Comparison of ENCODE assay signal across 8 mouse cellular contexts in the genomic region with DNA sequence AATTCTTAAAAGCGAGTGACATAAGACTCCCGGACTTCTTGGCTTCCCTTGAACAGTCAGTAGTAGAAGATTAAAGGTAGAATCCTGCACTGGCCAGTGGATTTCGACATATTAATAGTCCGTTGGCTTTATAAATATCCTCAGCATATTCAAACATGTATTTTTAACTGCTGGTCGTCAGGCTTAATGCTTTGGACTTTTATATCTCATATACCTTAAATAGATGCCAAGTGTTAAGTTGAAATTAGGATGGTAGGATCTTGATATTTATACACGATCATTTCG. TPM values are rescaled to one million over a fixed set of nuclear protein-coding genes. Genes with fewer than 3 reads are reported as not detected.
DNase-seq lines count a peak whose midpoint lies in the region; ATAC-seq lines count a peak whose summit lies in the region.

No protein-coding gene starts in this region.

- H3K9me3 ChIP-seq in kidney, embryonic 14.5 days (ENCODE audit: control insufficient read depth, low read length), result no peaks in the 10 kb centered on the region
- no peaks in the 10 kb centered on the region for H3K9me3 ChIP-seq in hindbrain, embryonic 14.5 days (ENCODE audit: control insufficient read depth, low read length)
- no peaks in the 10 kb centered on the region for H3K9me3 ChIP-seq in midbrain, embryonic 13.5 days

- H3K9ac ChIP-seq in kidney, embryonic 14.5 days (ENCODE audit: low read depth, low read length), result peak overlapping the region; percentile 98
- H3K9ac ChIP-seq in hindbrain, embryonic 14.5 days, result peak overlapping the region; percentile 95
- peak overlapping the region; percentile 87 for H3K9ac ChIP-seq in midbrain, embryonic 13.5 days (replicated peaks)

- no peaks in the 10 kb centered on the region for H3K27me3 ChIP-seq in kidney, embryonic 14.5 days (ENCODE audit: control insufficient read depth, insufficient read depth, low read length)
- H3K27me3 ChIP-seq in hindbrain, embryonic 14.5 days (ENCODE audit: control insufficient read depth, insufficient read depth, low read length), result no peaks in the 10 kb centered on the region
- no peaks in the 10 kb centered on the region for H3K27me3 ChIP-seq in midbrain, embryonic 13.5 days

- H3K4me3 ChIP-seq in kidney, embryonic 14.5 days (ENCODE audit: low read length), result peak overlapping the region; percentile 93
- peak overlapping the region; percentile 86 for H3K4me3 ChIP-seq in brown adipose tissue, adult 24 weeks (ENCODE audit: insufficient read depth, low read depth, low read length)
- peak overlapping the region; percentile 81 for H3K4me3 ChIP-seq in hindbrain, embryonic 14.5 days (replicated peaks; ENCODE audit: low read length)
- peak overlapping the region; percentile 67 for H3K4me3 ChIP-seq in midbrain, embryonic 13.5 days (replicated peaks)

- no peak overlapping the region; the same call in 1 of the 2 replicates for H3K27ac ChIP-seq in kidney, embryonic 14.5 days (ENCODE audit: low read depth, low read length)
- H3K27ac ChIP-seq in brown adipose tissue, adult 24 weeks (replicated peaks; ENCODE audit: low read depth, low read length), result peak overlapping the region; percentile 92
- 0 out of 2 replicates have a peak overlapping the region, but pooled peaks have one; percentile 96 for H3K27ac ChIP-seq in hindbrain, embryonic 14.5 days
- H3K27ac ChIP-seq in midbrain, embryonic 13.5 days, result peak overlapping the region; percentile 95; the same call in 1 of the 2 replicates

- peaks cover 31% of the 10 kb centered on the region for H3K4me1 ChIP-seq in kidney, embryonic 14.5 days (ENCODE audit: control insufficient read depth, insufficient read depth, low read length)
- H3K4me1 ChIP-seq in brown adipose tissue, adult 24 weeks (ENCODE audit: control insufficient read depth, insufficient read depth, insufficient read length, low read length), result peaks cover 11% of the 10 kb centered on the region
- peaks cover 32% of the 10 kb centered on the region for H3K4me1 ChIP-seq in hindbrain, embryonic 14.5 days (replicated peaks; ENCODE audit: control insufficient read depth, insufficient read depth, low read length)
- peaks cover 42% of the 10 kb centered on the region for H3K4me1 ChIP-seq in midbrain, embryonic 13.5 days (replicated peaks)

- 19% methylated on average over 7 of the region's 7 CpGs for WGBS in kidney, embryonic 14.5 days
- 32% methylated on average over 7 of the region's 7 CpGs for WGBS in hindbrain, embryonic 14.5 days
- 27% methylated on average over 7 of the region's 7 CpGs for WGBS in midbrain, embryonic 13.5 days

- peak overlapping the region; percentile 91 for H3K4me2 ChIP-seq in kidney, embryonic 14.5 days (replicated peaks; ENCODE audit: low read depth, low read length)
- peak overlapping the region; percentile 92 for H3K4me2 ChIP-seq in hindbrain, embryonic 14.5 days (replicated peaks)
- H3K4me2 ChIP-seq in midbrain, embryonic 13.5 days (replicated peaks), result peak overlapping the region; percentile 80

- ATAC-seq in kidney, embryonic 14.5 days (ENCODE audit: low FRiP score, low TSS enrichment), result no peak
- no peak for ATAC-seq in hindbrain, embryonic 14.5 days (ENCODE audit: low FRiP score)
- no peak for ATAC-seq in midbrain, embryonic 13.5 days
- no peak for ATAC-seq in monocyte, adult 5-6 weeks (replicated peaks; ENCODE audit: insufficient number of reproducible peaks, low FRiP score, low TSS enrichment, poor library complexity, severe bottlenecking)

- no peak for DNase-seq in kidney, postnatal 36 days
- no peak for DNase-seq in hindbrain, embryonic 14.5 days (ENCODE audit: low spot score)
- DNase-seq in cerebellum, adult 18-20 months, result no peak
- no peak for DNase-seq in adrenal gland, postnatal 14 days

- no peaks in the 10 kb centered on the region for H3K36me3 ChIP-seq in kidney, embryonic 14.5 days (ENCODE audit: control insufficient read depth, insufficient read depth, low read length)
- H3K36me3 ChIP-seq in hindbrain, embryonic 14.5 days (replicated peaks; ENCODE audit: control insufficient read depth, insufficient read depth), result no peaks in the 10 kb centered on the region
- H3K36me3 ChIP-seq in midbrain, embryonic 13.5 days, result no peaks in the 10 kb centered on the region

RNA-seq across cellular contexts. Expression of gene Usp47, which starts 1.1 kb away (rescaled TPM):
- polyA plus RNA-seq in kidney, embryonic 14.5 days (2014; fragmentation: Nextera tagmentation; extraction: Ambion mirVana), result 31.9 and 80.9 TPM in 2 replicates
- polyA plus RNA-seq in brown adipose tissue, adult 24 weeks (2012; ENCODE audit: insufficient read depth, insufficient read length, missing spikeins), result 37.8 and 39.5 TPM in 2 replicates
- 94.8 and 97.2 TPM in 2 replicates for polyA plus RNA-seq in hindbrain, embryonic 14.5 days (2014; fragmentation: Nextera tagmentation; extraction: Ambion mirVana)
- polyA plus RNA-seq in midbrain, embryonic 13.5 days (2015; fragmentation: Nextera tagmentation; extraction: Ambion mirVana), result 87.2 and 90.3 TPM in 2 replicates
- total RNA-seq in monocyte, adult 5-6 weeks (2017), result 128 to 156 TPM (median 131 TPM) in 3 replicates
- total RNA-seq in adrenal gland, postnatal 14 days (2021), result 62.6 and 63.0 TPM in 2 replicates
